Mouse (Mus musculus): ENCODE data around the gene Msl2. TPM values are rescaled to one million over a fixed set of nuclear protein-coding genes. Genes with fewer than 3 reads are reported as not detected.

Gene Msl2
- total RNA-seq, 2 experiments from 2014 or later, result 61.7 to 64.5 TPM

GRCm38 (mm10) chr9:101104931-101105330 lies 31.0 kb downstream of the Msl2 start:
- H3K27ac ChIP-seq, result no peak overlapping the region
- no peak for DNase-seq (ENCODE audit: extremely low spot score in 1 of 2, low spot score in 2 of 2)
- TF ChIP-seq CTCF (IDR thresholded peaks at IDR 0.05), result no peak
- no peak overlapping the region for H3K4me3 ChIP-seq
- intact Hi-C loops (cut with DNase I), result no loop called here

GRCm38 (mm10) chr9:101105735-101106134 lies 31.8 kb downstream of the Msl2 start:
- H3K27ac ChIP-seq, result no peak overlapping the region
- intact Hi-C loops (cut with DNase I), result no loop called here
- no peak for DNase-seq (ENCODE audit: extremely low spot score in 1 of 2, low spot score in 2 of 2)
- no peak for TF ChIP-seq CTCF (IDR thresholded peaks at IDR 0.05)
- H3K4me3 ChIP-seq, result no peak overlapping the region

- DNase-seq (ENCODE audit: extremely low spot score in 1 of 2, low spot score in 2 of 2), result peak in 1 of 2 experiments; percentile 9
- H3K27ac ChIP-seq, result no peak overlapping the region
- no peak for TF ChIP-seq CTCF (IDR thresholded peaks at IDR 0.05)
- no peak overlapping the region for H3K4me3 ChIP-seq
- intact Hi-C loops (cut with DNase I), result no loop called here
Observed at GRCm38 (mm10) chr9:101107386-101107785, 33.5 kb downstream of the Msl2 start.

GRCm38 (mm10) chr9:101110013-101110412 lies 36.1 kb downstream of the Msl2 start:
- DNase-seq (ENCODE audit: extremely low spot score in 1 of 2, low spot score in 2 of 2), result peak in 1 of 2 experiments; percentile 8
- no peak for TF ChIP-seq CTCF (IDR thresholded peaks at IDR 0.05)
- intact Hi-C loops (cut with DNase I), result no loop called here

GRCm38 (mm10) chr9:101113317-101113716 lies 39.4 kb downstream of the Msl2 start:
- Histone ChIP-seq H3K27ac (no peak overlapping the region), H3K4me3 (no peak overlapping the region)
- intact Hi-C loops (cut with DNase I), result no loop called here
- TF ChIP-seq CTCF (IDR thresholded peaks at IDR 0.05), result no peak
- DNase-seq (ENCODE audit: extremely low spot score in 1 of 2, low spot score in 2 of 2), result peak in 1 of 2 experiments; percentile 1

More at GRCm38 (mm10) chr9:101110013-101110412, 36.1 kb downstream of the Msl2 start:
- no peak overlapping the region for H3K27ac ChIP-seq
- H3K4me3 ChIP-seq, result no peak overlapping the region

- Histone ChIP-seq H3K27ac (no peak overlapping the region), H3K4me3 (no peak overlapping the region)
- DNase-seq (ENCODE audit: extremely low spot score in 1 of 2, low spot score in 2 of 2), result peak in 1 of 2 experiments; percentile 5
- intact Hi-C loops (cut with DNase I), result no loop called here
- TF ChIP-seq CTCF (IDR thresholded peaks at IDR 0.05), result no peak
Observed at GRCm38 (mm10) chr9:101114182-101114884, 40.4 kb downstream of the Msl2 start.

GRCm38 (mm10) chr9:101143635-101144034 lies 69.7 kb downstream of the Msl2 start:
- H3K4me3 ChIP-seq, result no peak overlapping the region
- no peak for TF ChIP-seq CTCF (IDR thresholded peaks at IDR 0.05)

GRCm38 (mm10) chr9:101152872-101153271 lies 79.0 kb downstream of the Msl2 start:
- peak; percentile 15 for TF ChIP-seq CTCF (IDR thresholded peaks at IDR 0.05)
- intact Hi-C loops (cut with DNase I), result loop anchor here (10.0 kb wide), 1 partner anchor 628 kb away; no protein-coding TSS in a partner anchor

More at GRCm38 (mm10) chr9:101143635-101144034, 69.7 kb downstream of the Msl2 start:
- no peak overlapping the region for H3K27ac ChIP-seq
- no peak for DNase-seq (ENCODE audit: extremely low spot score in 1 of 2, low spot score in 2 of 2)
- intact Hi-C loops (cut with DNase I), result no loop called here

More at GRCm38 (mm10) chr9:101152872-101153271, 79.0 kb downstream of the Msl2 start:
- H3K4me3 ChIP-seq, result no peak overlapping the region
- H3K27ac ChIP-seq, result no peak overlapping the region
- DNase-seq (ENCODE audit: extremely low spot score in 1 of 2, low spot score in 2 of 2), result no peak

Other genes with a start within 250 kb of the Msl2 start
- 10 to 100 TPM; 38.0 to 38.7 TPM for gene Pccb, start 39.2 kb upstream of the Msl2 start, total RNA-seq (2021)
- gene Ppp2r3a, start 177.7 kb downstream of the Msl2 start, total RNA-seq (2021), result 10 to 100 TPM; 19.4 to 20.9 TPM

All from left cerebral cortex, adult 2 months (tissue).